Comparison of ENCODE assay signal across 18 mouse cellular contexts in the genomic region with DNA sequence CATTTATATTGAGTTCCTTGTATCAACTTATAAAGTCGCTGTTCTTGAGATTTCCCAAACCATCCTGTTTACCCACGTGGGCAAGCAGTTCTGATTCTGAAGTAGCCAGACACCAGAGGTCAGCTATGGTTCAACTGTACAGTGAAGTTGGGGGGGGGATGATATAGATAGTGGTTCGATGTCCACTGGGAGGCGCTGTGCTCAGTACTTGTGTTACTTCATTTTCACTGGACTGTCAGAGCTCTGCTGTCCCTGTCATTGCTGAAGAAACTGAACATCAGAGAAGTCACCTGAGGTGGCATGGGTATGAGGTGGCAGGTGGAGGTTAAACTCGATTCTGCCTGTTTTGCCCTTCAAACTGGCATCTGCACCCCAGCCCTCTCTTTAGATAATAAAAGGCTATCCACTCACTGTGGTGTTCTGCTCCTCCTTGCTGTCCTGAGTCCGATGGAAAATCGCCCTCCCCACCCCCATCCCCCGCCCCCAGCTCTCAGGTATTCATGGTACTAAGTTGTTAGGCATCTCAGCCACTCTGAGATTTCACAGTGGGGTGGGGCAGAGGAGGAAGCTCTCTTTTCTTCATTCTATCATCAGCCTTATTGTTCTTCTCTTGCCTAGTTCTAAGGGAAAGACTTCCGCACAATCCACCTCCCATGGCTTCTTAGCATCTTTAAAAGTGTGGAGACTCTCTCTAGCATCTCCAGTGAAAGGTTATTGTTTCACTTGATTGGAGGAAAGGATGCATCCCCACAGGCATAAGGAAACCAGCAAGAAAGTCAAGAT.
DNase-seq lines count a peak whose midpoint lies in the region; ATAC-seq and TF ChIP-seq lines count a peak whose summit lies in the region.
"Had no signal": no experiment of that assay in that cellular context is flagged by ENCODE, and none has a peak within 500 bp of the region (broad histone marks: within the 10 kb centered on the region; RNA-seq: fewer than 3 reads in every experiment).

No protein-coding gene starts in this region.

- dilution Hi-C loops in CH12.LX (cut with MboI; ENCODE audit: extremely low pct_ligation_motif_present, extremely low pct_unique_long_range_greater_than_20kb, low sequenced_read_pairs): no loop called here

- H3K9me3 ChIP-seq in hindbrain, postnatal 0 days (ENCODE audit: low read length): no peaks in the 10 kb centered on the region
- H3K9me3 ChIP-seq in hindbrain, embryonic 11.5 days (ENCODE audit: control insufficient read depth, low read length): no peaks in the 10 kb centered on the region
- no peaks in the 10 kb centered on the region for H3K9me3 ChIP-seq in lung, embryonic 14.5 days (ENCODE audit: low read depth, low read length)
- peaks cover 14% of the 10 kb centered on the region for H3K9me3 ChIP-seq in CH12.LX (replicated peaks; ENCODE audit: low read length)
- H3K9me3 ChIP-seq in kidney, embryonic 14.5 days (ENCODE audit: control insufficient read depth, low read length): no peaks in the 10 kb centered on the region
- H3K9me3 ChIP-seq: hindbrain, embryonic 15.5 days had no signal

- H3K36me3 ChIP-seq in hindbrain, postnatal 0 days (ENCODE audit: insufficient read depth, low read length): no peaks in the 10 kb centered on the region
- no peaks in the 10 kb centered on the region for H3K36me3 ChIP-seq in hindbrain, embryonic 11.5 days (ENCODE audit: control insufficient read depth, insufficient read depth, low read length)
- H3K36me3 ChIP-seq in lung, embryonic 14.5 days (ENCODE audit: insufficient read depth): no peaks in the 10 kb centered on the region
- no peaks in the 10 kb centered on the region for H3K36me3 ChIP-seq in CH12.LX (replicated peaks in 1 of 2; ENCODE audit: control insufficient read depth in 1 of 2, insufficient read depth in 1 of 2, low read length in 1 of 2)
- no peaks in the 10 kb centered on the region for H3K36me3 ChIP-seq in kidney, embryonic 14.5 days (ENCODE audit: control insufficient read depth, insufficient read depth, low read length)
- H3K36me3 ChIP-seq: hindbrain, embryonic 15.5 days had no signal

- 79% methylated on average over 9 of the region's 9 CpGs for WGBS in hindbrain, postnatal 0 days
- WGBS in hindbrain, embryonic 11.5 days: 79% methylated on average over 9 of the region's 9 CpGs
- 67% methylated on average over 9 of the region's 9 CpGs for WGBS in lung, embryonic 14.5 days
- 77% methylated on average over 9 of the region's 9 CpGs for whole genome bisulfite sequencing in kidney, embryonic 14.5 days

- no peak overlapping the region for H3K4me2 ChIP-seq in hindbrain, postnatal 0 days (ENCODE audit: low read depth, low read length)
- H3K4me2 ChIP-seq in hindbrain, embryonic 11.5 days (replicated peaks; ENCODE audit: low read depth, low read length): no peak overlapping the region
- no peak overlapping the region for H3K4me2 ChIP-seq in lung, embryonic 14.5 days
- no peak overlapping the region for H3K4me2 ChIP-seq in CH12.LX (ENCODE audit: insufficient read depth, low read depth, poor library complexity, severe bottlenecking)
- H3K4me2 ChIP-seq in kidney, embryonic 14.5 days (replicated peaks; ENCODE audit: low read depth, low read length): no peak overlapping the region
- H3K4me2 ChIP-seq: heart, embryonic 11.5 days; hindbrain, embryonic 15.5 days had no signal

- no peak for DNase-seq in hindbrain, postnatal 0 days (ENCODE audit: low spot score)
- no peak for DNase-seq in hindbrain, embryonic 11.5 days (ENCODE audit: low spot score)
- no peak for DNase-seq in lung, embryonic 14.5 days
- no peak for DNase-seq in lung, adult 18-20 months
- DNase-seq in CH12.LX (ENCODE audit: extremely low read depth) (peak; percentile 2), ES-CJ7 (ENCODE audit: low read depth, low spot score) (peak; percentile 45)
- no peak for DNase-seq in cerebellum, adult 8-10 months
- DNase-seq: adrenal gland, adult 2 months; B cell, adult 2 months; heart, postnatal 10 days; kidney, adult 18-20 months; kidney, postnatal 14 days; lung, postnatal 14 days; thymus, postnatal 36 days had no signal

- no peak for TF ChIP-seq RAD21 in CH12.LX (IDR thresholded peaks at IDR 0.05; ENCODE audit: low read depth, low read length)

- no peak overlapping the region for H3K9ac ChIP-seq in hindbrain, postnatal 0 days (replicated peaks; ENCODE audit: low read length)
- H3K9ac ChIP-seq in hindbrain, embryonic 11.5 days (ENCODE audit: low read depth, low read length): no peak overlapping the region
- H3K9ac ChIP-seq in lung, embryonic 14.5 days: no peak overlapping the region
- H3K9ac ChIP-seq in CH12.LX (ENCODE audit: insufficient read depth, low read depth): no peak overlapping the region
- no peak overlapping the region for H3K9ac ChIP-seq in kidney, embryonic 14.5 days (ENCODE audit: low read depth, low read length)
- H3K9ac ChIP-seq: hindbrain, embryonic 15.5 days had no signal

- H3K27me3 ChIP-seq in hindbrain, postnatal 0 days (ENCODE audit: insufficient read depth, low read length): no peaks in the 10 kb centered on the region
- no peaks in the 10 kb centered on the region for H3K27me3 ChIP-seq in hindbrain, embryonic 11.5 days (ENCODE audit: control insufficient read depth, insufficient read depth, low read length)
- H3K27me3 ChIP-seq in lung, embryonic 14.5 days (ENCODE audit: insufficient read depth, low read length): no peaks in the 10 kb centered on the region
- H3K27me3 ChIP-seq in CH12.LX (replicated peaks): no peaks in the 10 kb centered on the region
- H3K27me3 ChIP-seq in kidney, embryonic 14.5 days (ENCODE audit: control insufficient read depth, insufficient read depth, low read length): no peaks in the 10 kb centered on the region
- H3K27me3 ChIP-seq: hindbrain, embryonic 15.5 days; megakaryocyte, embryonic 14.5 days had no signal

- peak; percentile 32 for TF ChIP-seq CTCF in hindbrain, postnatal 0 days (IDR thresholded peaks at IDR 0.05; ENCODE audit: low read depth)
- peak; percentile 17; the same call in 1 of the 2 replicates for TF ChIP-seq CTCF in lung, embryonic 14.5 days (IDR thresholded peaks at IDR 0.05; ENCODE audit: low read depth)
- TF ChIP-seq CTCF in CH12.LX (conservative IDR thresholded peaks at IDR 0.05 in 1 of 2, IDR thresholded peaks at IDR 0.05 in 1 of 2; ENCODE audit: low read depth in 2 of 2, low read length in 2 of 2): peak in 1 of 2 experiments; percentile 11; a peak in 1 of 4 replicates

- no peak for TF ChIP-seq POLR2A in CH12.LX (IDR thresholded peaks at IDR 0.05; ENCODE audit: low read depth, low read length)

- no peak overlapping the region for H3K4me3 ChIP-seq in hindbrain, postnatal 0 days (ENCODE audit: low read length)
- H3K4me3 ChIP-seq in hindbrain, embryonic 11.5 days (ENCODE audit: low read depth, low read length): no peak overlapping the region
- H3K4me3 ChIP-seq in lung, embryonic 14.5 days (ENCODE audit: low read depth, low read length): no peak overlapping the region
- H3K4me3 ChIP-seq in CH12.LX (replicated peaks in 1 of 3; ENCODE audit: low read depth in 2 of 3, low read length in 2 of 3, poor library complexity in 1 of 3): no peak overlapping the region
- H3K4me3 ChIP-seq in kidney, embryonic 14.5 days (ENCODE audit: low read length): no peak overlapping the region
- H3K4me3 ChIP-seq: hindbrain, embryonic 15.5 days; megakaryocyte, embryonic 14.5 days had no signal

- H3K27ac ChIP-seq in hindbrain, postnatal 0 days: no peak overlapping the region
- no peak overlapping the region for H3K27ac ChIP-seq in hindbrain, embryonic 11.5 days (ENCODE audit: low read depth, low read length)
- H3K27ac ChIP-seq in lung, embryonic 14.5 days (ENCODE audit: low read depth): no peak overlapping the region
- H3K27ac ChIP-seq in CH12.LX (ENCODE audit: insufficient read depth, low read depth): no peak overlapping the region
- no peak overlapping the region for H3K27ac ChIP-seq in kidney, embryonic 14.5 days (ENCODE audit: low read depth, low read length)
- H3K27ac ChIP-seq: hindbrain, embryonic 15.5 days had no signal

- H3K79me2 ChIP-seq in CH12.LX (replicated peaks; ENCODE audit: control insufficient read depth, extremely low read depth, insufficient read depth, poor library complexity, severe bottlenecking): no peaks in the 10 kb centered on the region

- in situ Hi-C loops in CH12.LX (cut with MboI; ENCODE audit: low pct_ligation_motif_present, low pct_unique_long_range_greater_than_20kb, low sequenced_read_pairs): no loop called here

- no peak for ATAC-seq in hindbrain, postnatal 0 days
- ATAC-seq in hindbrain, embryonic 11.5 days (ENCODE audit: low FRiP score): no peak
- no peak for ATAC-seq in lung, embryonic 14.5 days (ENCODE audit: insufficient read depth)
- no peak for ATAC-seq in kidney, embryonic 14.5 days (ENCODE audit: low FRiP score, low TSS enrichment)

- H3K4me1 ChIP-seq in hindbrain, postnatal 0 days (ENCODE audit: insufficient read depth, low read length): no peaks in the 10 kb centered on the region
- H3K4me1 ChIP-seq in hindbrain, embryonic 11.5 days (replicated peaks; ENCODE audit: control insufficient read depth, insufficient read depth, low read length): no peaks in the 10 kb centered on the region
- no peaks in the 10 kb centered on the region for H3K4me1 ChIP-seq in lung, embryonic 14.5 days (ENCODE audit: insufficient read depth)
- no peaks in the 10 kb centered on the region for H3K4me1 ChIP-seq in CH12.LX (ENCODE audit: control insufficient read depth in 1 of 2, insufficient read depth in 2 of 2)
- no peaks in the 10 kb centered on the region for H3K4me1 ChIP-seq in kidney, embryonic 14.5 days (ENCODE audit: control insufficient read depth, insufficient read depth, low read length)
- H3K4me1 ChIP-seq: hindbrain, embryonic 15.5 days; megakaryocyte, embryonic 14.5 days had no signal

- no peak for TF ChIP-seq EP300 in CH12.LX (IDR thresholded peaks at IDR 0.05; ENCODE audit: low read length)

TF ChIP-seq in CH12.LX, 34 proteins besides CTCF, POLR2A, EP300 and RAD21 (continues in another document):
- TF ChIP-seq MAFK (IDR thresholded peaks at IDR 0.05; ENCODE audit: insufficient replicate concordance, low read length) (no peak), HCFC1 (IDR thresholded peaks at IDR 0.05; ENCODE audit: low read depth, low read length) (no peak), CHD2 (IDR thresholded peaks at IDR 0.05; ENCODE audit: low read length) (no peak), MAZ (IDR thresholded peaks at IDR 0.05; ENCODE audit: low read depth, low read length) (no peak), ZKSCAN1 (IDR thresholded peaks at IDR 0.05; ENCODE audit: borderline replicate concordance, low read depth, low read length) (no peak), IRF4 (IDR thresholded peaks at IDR 0.05; ENCODE audit: low read depth, low read length) (no peak), ZNF384 (IDR thresholded peaks at IDR 0.05; ENCODE audit: low read depth, low read length) (no peak), MXI1 (IDR thresholded peaks at IDR 0.05; ENCODE audit: low read depth, low read length) (no peak), E2F4 (IDR thresholded peaks at IDR 0.05; ENCODE audit: insufficient replicate concordance, low read depth, low read length) (no peak), NRF1 (IDR thresholded peaks at IDR 0.05; ENCODE audit: low read depth, low read length) (no peak), KAT2A (IDR thresholded peaks at IDR 0.05; ENCODE audit: insufficient replicate concordance, low read length) (no peak), ZC3H11A (IDR thresholded peaks at IDR 0.05; ENCODE audit: low read depth, low read length) (no peak), MEF2A (IDR thresholded peaks at IDR 0.05; ENCODE audit: borderline replicate concordance, low read depth, low read length) (no peak)

Comparison
In these comparisons a context has a peak if more than half of its experiments do, and no peak if none do; other contexts are left out.
1. DNase-seq: peak in CH12.LX (single experiment) and ES-CJ7 (single experiment); none in hindbrain, postnatal 0 days (single experiment), hindbrain, embryonic 11.5 days (single experiment), lung, embryonic 14.5 days (single experiment), lung, adult 18-20 months (0 of 2) and cerebellum, adult 8-10 months (single experiment).